Mouse (Mus musculus) C2C12 (cell line): ENCODE results near the gene Ntn1. TPM values are rescaled to one million over a fixed set of nuclear protein-coding genes. Genes with fewer than 3 reads are reported as not detected.

Experiments used
- H3K27me3 ChIP-seq: one replicate; pipeline ENCODE4 v1.6.1; 2011; ENCODE audit not compliant: control insufficient read depth, insufficient read depth, insufficient read length
- H3K36me3 ChIP-seq: one replicate; pipeline ENCODE4 v1.6.1; 2011; ENCODE audit not compliant: control insufficient read depth, insufficient read depth
- H3K4me3 ChIP-seq: one replicate; pipeline ENCODE4 v1.5.1; 2011; ENCODE audit warnings: mild to moderate bottlenecking, control low read depth; ENCODE audit not compliant: poor library complexity, insufficient read depth, severe bottlenecking
- H3K79me2 ChIP-seq: one replicate; pipeline ENCODE4 v1.6.1; 2011; ENCODE audit not compliant: control insufficient read depth, insufficient read depth
- H3K79me3 ChIP-seq: one replicate; pipeline ENCODE4 v1.6.1; 2011; ENCODE audit warnings: low read depth, control low read depth
- H3ac ChIP-seq: one replicate; pipeline ENCODE3; 2011; ENCODE audit warnings: low read depth; ENCODE audit not compliant: control insufficient read depth, insufficient read length
- CEBPB ChIP-seq: IDR thresholded peaks from one replicate; pipeline ENCODE4 v1.6.1; 2011; ENCODE audit warnings: low read depth, mild to moderate bottlenecking, control low read depth, moderate library complexity
- CTCF ChIP-seq: IDR thresholded peaks from one replicate; pipeline ENCODE4 v1.5.1; 2011; ENCODE audit not compliant: control insufficient read depth, insufficient read depth, insufficient read length
- FOSL1 ChIP-seq: IDR thresholded peaks from one replicate; pipeline ENCODE4 v1.8.0; 2011; ENCODE audit warnings: mild to moderate bottlenecking, low read length; ENCODE audit not compliant: poor library complexity, insufficient read depth, severe bottlenecking
- MAX ChIP-seq: IDR thresholded peaks from one replicate; pipeline ENCODE4 v1.6.1; 2011; ENCODE audit warnings: mild to moderate bottlenecking, control low read depth
- MYOD1 ChIP-seq: IDR thresholded peaks from one replicate; pipeline ENCODE4 v1.6.1; 2011; ENCODE audit warnings: low read depth; ENCODE audit not compliant: control insufficient read depth, insufficient read length
- MYOG ChIP-seq: IDR thresholded peaks from one replicate; pipeline ENCODE4 v1.6.1; 2011; ENCODE audit not compliant: control insufficient read depth, insufficient read length; ENCODE audit errors: extremely low read depth
- USF1 ChIP-seq: IDR thresholded peaks from one replicate; pipeline ENCODE4 v1.6.1; 2011; ENCODE audit warnings: low read depth, mild to moderate bottlenecking, control low read depth, moderate library complexity
- polyA plus RNA-seq: library from polyadenylated mRNA; unstranded; fragments of >200 nt; fragmentation: generic; extraction: Trizol; gene quantifications from one replicate; pipeline ENCODE4 v1.2.1, GENCODE M21; 2012; ENCODE audit warnings: missing spikeins

Gene Ntn1
- polyA plus RNA-seq, 1 experiment: 19.4 TPM

GRCm38 (mm10) chr11:68394749-68395148 lies 5.9 kb downstream of the Ntn1 start:
- Histone ChIP-seq H3ac (no peak overlapping the region), H3K27me3 (peaks cover 3% of the 10 kb centered on the region), H3K79me2 (no peaks in the 10 kb centered on the region), H3K79me3 (no peaks in the 10 kb centered on the region), H3K36me3 (no peaks in the 10 kb centered on the region), H3K4me3 (no peak overlapping the region)
- TF ChIP-seq FOSL1 (no peak), MYOD1 (no peak), CEBPB (no peak), MYOG (no peak), MAX (no peak), USF1 (no peak), CTCF (no peak)

GRCm38 (mm10) chr11:68393897-68394490 lies 6.6 kb downstream of the Ntn1 start:
- no peaks in the 10 kb centered on the region for H3K27me3 ChIP-seq
- no peak overlapping the region for H3ac ChIP-seq
- no peak overlapping the region for H3K4me3 ChIP-seq
- no peak for TF ChIP-seq CTCF
- TF ChIP-seq MAX: no peak
- TF ChIP-seq MYOD1: no peak
- TF ChIP-seq FOSL1: no peak
- no peak for TF ChIP-seq USF1
- TF ChIP-seq CEBPB: no peak
- no peak for TF ChIP-seq MYOG
- H3K79me2 ChIP-seq: no peaks in the 10 kb centered on the region
- H3K36me3 ChIP-seq: no peaks in the 10 kb centered on the region
- no peaks in the 10 kb centered on the region for H3K79me3 ChIP-seq

GRCm38 (mm10) chr11:68390381-68391287 lies 10.0 kb downstream of the Ntn1 start:
- Histone ChIP-seq H3K36me3 (peaks cover under 1% of the 10 kb centered on the region), H3K4me3 (no peak overlapping the region), H3ac (no peak overlapping the region), H3K79me3 (peaks cover under 1% of the 10 kb centered on the region), H3K27me3 (no peaks in the 10 kb centered on the region), H3K79me2 (peaks cover 8% of the 10 kb centered on the region)
- no peak for TF ChIP-seq CEBPB
- TF ChIP-seq CTCF: no peak
- no peak for TF ChIP-seq USF1
- TF ChIP-seq MAX: no peak
- no peak for TF ChIP-seq MYOG
- TF ChIP-seq MYOD1: no peak

- no peaks in the 10 kb centered on the region for H3K27me3 ChIP-seq
- peaks cover 18% of the 10 kb centered on the region for H3K79me2 ChIP-seq
- peaks cover 10% of the 10 kb centered on the region for H3K36me3 ChIP-seq
- TF ChIP-seq CEBPB (no peak), MYOD1 (no peak), FOSL1 (no peak), CTCF (no peak), MAX (no peak), USF1 (no peak), MYOG (no peak)
- H3K4me3 ChIP-seq: no peak overlapping the region
- peaks cover 10% of the 10 kb centered on the region for H3K79me3 ChIP-seq
- H3ac ChIP-seq: no peak overlapping the region
These were observed 11.0 kb downstream of the Ntn1 start for GRCm38 (mm10) chr11:68389621-68390020.

- H3K79me3 ChIP-seq: peaks cover 17% of the 10 kb centered on the region
- TF ChIP-seq CTCF: no peak
- no peak for TF ChIP-seq FOSL1
- no peak for TF ChIP-seq MYOG
- no peak for TF ChIP-seq USF1
- no peak for TF ChIP-seq MYOD1
- TF ChIP-seq MAX: no peak
- peaks cover 20% of the 10 kb centered on the region for H3K36me3 ChIP-seq
- H3ac ChIP-seq: no peak overlapping the region
- no peak overlapping the region for H3K4me3 ChIP-seq
- H3K27me3 ChIP-seq: no peaks in the 10 kb centered on the region
- H3K79me2 ChIP-seq: peaks cover 28% of the 10 kb centered on the region
These were observed 12.0 kb downstream of the Ntn1 start for GRCm38 (mm10) chr11:68388655-68389015.
